Mouse (Mus musculus): ENCODE data around the gene Aldh16a1. TPM values are rescaled to one million over a fixed set of nuclear protein-coding genes. Genes with fewer than 3 reads are reported as not detected.

Aldh16a1 gene
- total and polyA plus RNA-seq, 2 experiments from 2014 or later: 22.8 to 40.1 TPM

GRCm38 (mm10) chr7:45196176-45196535, 41.8 kb upstream of the Aldh16a1 start:
- Histone ChIP-seq H3K4me3 (ENCODE audit: low read depth, low read length) (no peak overlapping the region), H3K9me3 (replicated peaks; ENCODE audit: control insufficient read depth, low read length) (no peaks in the 10 kb centered on the region), H3K4me1 (ENCODE audit: control insufficient read depth, insufficient read depth) (peaks cover 7% of the 10 kb centered on the region; the same call in 1 of the 2 replicates), H3K27me3 (ENCODE audit: control insufficient read depth, insufficient read depth, low read length) (peaks cover 4% of the 10 kb centered on the region; the same call in 1 of the 2 replicates), H3K27ac (ENCODE audit: low read depth) (no peak overlapping the region), H3K36me3 (replicated peaks; ENCODE audit: control insufficient read depth, insufficient read depth, low read length) (no peaks in the 10 kb centered on the region), H3K9ac (replicated peaks; ENCODE audit: low read depth, low read length) (no peak overlapping the region), H3K4me2 (ENCODE audit: low read depth, low read length) (no peak overlapping the region)
- TF ChIP-seq EP300 (IDR thresholded peaks at IDR 0.05; ENCODE audit: low read depth) (no peak), CTCF (IDR thresholded peaks at IDR 0.05; ENCODE audit: low read depth) (no peak)
- ATAC-seq (ENCODE audit: insufficient read depth, low read depth) (no peak), DNase-seq (ENCODE audit: low spot score) (no peak)
- 81% methylated on average over 4 of the region's 4 CpGs for WGBS

- H3K4me2 ChIP-seq (ENCODE audit: low read depth, low read length): no peak overlapping the region
- no peak overlapping the region for H3K9ac ChIP-seq (replicated peaks; ENCODE audit: low read depth, low read length)
- no peak for TF ChIP-seq EP300 (IDR thresholded peaks at IDR 0.05; ENCODE audit: low read depth)
- no peak for TF ChIP-seq CTCF (IDR thresholded peaks at IDR 0.05; ENCODE audit: low read depth)
- H3K36me3 ChIP-seq (replicated peaks; ENCODE audit: control insufficient read depth, insufficient read depth, low read length): no peaks in the 10 kb centered on the region
- H3K27me3 ChIP-seq (ENCODE audit: control insufficient read depth, insufficient read depth, low read length): peaks cover 4% of the 10 kb centered on the region; the same call in 1 of the 2 replicates
- H3K4me3 ChIP-seq (ENCODE audit: low read depth, low read length): no peak overlapping the region
- H3K27ac ChIP-seq (ENCODE audit: low read depth): no peak overlapping the region
- whole genome bisulfite sequencing: 50% methylated on average over 13 of the region's 13 CpGs
- no peak for ATAC-seq (ENCODE audit: insufficient read depth, low read depth)
- peaks cover 7% of the 10 kb centered on the region; the same call in 1 of the 2 replicates for H3K4me1 ChIP-seq (ENCODE audit: control insufficient read depth, insufficient read depth)
- DNase-seq (ENCODE audit: low spot score): no peak
- no peaks in the 10 kb centered on the region for H3K9me3 ChIP-seq (replicated peaks; ENCODE audit: control insufficient read depth, low read length)
These were observed 41.2 kb upstream of the Aldh16a1 start for GRCm38 (mm10) chr7:45195341-45196175.

DNA sequence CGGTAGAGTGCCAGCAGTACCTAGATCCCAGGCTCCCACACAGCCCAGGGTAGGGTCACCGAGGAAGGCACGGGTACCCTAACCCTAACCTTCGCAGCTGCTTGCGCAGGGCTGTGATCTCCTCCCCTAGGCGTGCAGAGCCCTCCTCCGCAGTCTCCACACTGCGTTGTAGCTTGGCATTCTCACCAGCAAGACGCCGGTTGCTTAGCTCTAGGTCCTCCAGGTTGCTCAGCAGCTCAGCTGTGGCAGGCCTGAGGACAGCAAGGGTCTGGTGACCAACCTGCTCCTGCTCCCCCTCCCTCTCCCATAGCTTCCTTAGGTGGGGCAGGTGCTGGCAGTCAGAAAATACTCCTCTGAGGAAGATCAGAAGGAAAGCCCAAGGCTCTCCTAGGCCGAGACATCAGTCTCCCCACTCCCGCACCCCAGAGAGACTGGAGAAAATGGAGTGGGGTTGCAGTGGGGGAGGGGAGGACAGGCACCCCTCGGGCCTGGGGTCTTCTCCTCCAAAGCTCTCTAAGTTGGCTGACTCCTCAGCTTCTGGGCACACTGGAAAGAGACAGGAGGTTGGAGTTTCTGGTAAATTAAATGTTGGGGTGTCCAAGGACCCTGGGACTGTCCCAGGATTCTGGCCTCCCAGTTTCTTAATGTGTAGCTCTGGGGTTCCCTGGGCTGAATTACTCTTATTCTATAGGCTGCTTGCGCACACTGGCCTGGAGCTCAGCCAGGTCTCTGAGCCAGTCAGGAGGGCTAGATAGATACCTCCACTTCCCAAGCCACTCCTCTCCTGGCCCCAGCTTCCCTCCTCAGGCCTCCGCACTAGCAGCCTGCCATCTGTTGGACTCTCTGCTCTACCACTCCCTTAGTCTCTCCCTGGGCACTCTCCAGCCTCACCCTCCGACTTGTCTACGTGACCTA, 39.7 kb upstream of the Aldh16a1 start:
- no peak overlapping the region for H3K9ac ChIP-seq (replicated peaks; ENCODE audit: low read depth, low read length)
- DNase-seq (ENCODE audit: low spot score) (no peak), ATAC-seq (ENCODE audit: insufficient read depth, low read depth) (no peak)
- no peak overlapping the region for H3K4me3 ChIP-seq (ENCODE audit: low read depth, low read length)
- no peaks in the 10 kb centered on the region for H3K9me3 ChIP-seq (replicated peaks; ENCODE audit: control insufficient read depth, low read length)
- no peak for TF ChIP-seq CTCF (IDR thresholded peaks at IDR 0.05; ENCODE audit: low read depth)
- TF ChIP-seq EP300 (IDR thresholded peaks at IDR 0.05; ENCODE audit: low read depth): no peak
- H3K27me3 ChIP-seq (ENCODE audit: control insufficient read depth, insufficient read depth, low read length): peaks cover 12% of the 10 kb centered on the region; the same call in 1 of the 2 replicates
- H3K4me2 ChIP-seq (ENCODE audit: low read depth, low read length): no peak overlapping the region
- no peak overlapping the region for H3K27ac ChIP-seq (ENCODE audit: low read depth)
- H3K36me3 ChIP-seq (replicated peaks; ENCODE audit: control insufficient read depth, insufficient read depth, low read length): no peaks in the 10 kb centered on the region
- H3K4me1 ChIP-seq (ENCODE audit: control insufficient read depth, insufficient read depth): peaks cover 7% of the 10 kb centered on the region; the same call in 1 of the 2 replicates
- 76% methylated on average over 17 of the region's 17 CpGs for WGBS

- no peak for DNase-seq (ENCODE audit: low spot score)
- no peak for ATAC-seq (ENCODE audit: insufficient read depth, low read depth)
- H3K9me3 ChIP-seq (replicated peaks; ENCODE audit: control insufficient read depth, low read length): no peaks in the 10 kb centered on the region
- H3K36me3 ChIP-seq (replicated peaks; ENCODE audit: control insufficient read depth, insufficient read depth, low read length): no peaks in the 10 kb centered on the region
- 57% methylated on average over 5 of the region's 5 CpGs for WGBS
- no peak for TF ChIP-seq CTCF (IDR thresholded peaks at IDR 0.05; ENCODE audit: low read depth)
- TF ChIP-seq EP300 (IDR thresholded peaks at IDR 0.05; ENCODE audit: low read depth): no peak
- H3K4me3 ChIP-seq (ENCODE audit: low read depth, low read length): no peak overlapping the region
- no peak overlapping the region for H3K4me2 ChIP-seq (ENCODE audit: low read depth, low read length)
- H3K27ac ChIP-seq (ENCODE audit: low read depth): no peak overlapping the region
- peaks cover 19% of the 10 kb centered on the region for H3K27me3 ChIP-seq (ENCODE audit: control insufficient read depth, insufficient read depth, low read length)
- peaks cover 7% of the 10 kb centered on the region; the same call in 1 of the 2 replicates for H3K4me1 ChIP-seq (ENCODE audit: control insufficient read depth, insufficient read depth)
- no peak overlapping the region for H3K9ac ChIP-seq (replicated peaks; ENCODE audit: low read depth, low read length)
These were observed 39.0 kb upstream of the Aldh16a1 start for GRCm38 (mm10) chr7:45193406-45193805.

DNA sequence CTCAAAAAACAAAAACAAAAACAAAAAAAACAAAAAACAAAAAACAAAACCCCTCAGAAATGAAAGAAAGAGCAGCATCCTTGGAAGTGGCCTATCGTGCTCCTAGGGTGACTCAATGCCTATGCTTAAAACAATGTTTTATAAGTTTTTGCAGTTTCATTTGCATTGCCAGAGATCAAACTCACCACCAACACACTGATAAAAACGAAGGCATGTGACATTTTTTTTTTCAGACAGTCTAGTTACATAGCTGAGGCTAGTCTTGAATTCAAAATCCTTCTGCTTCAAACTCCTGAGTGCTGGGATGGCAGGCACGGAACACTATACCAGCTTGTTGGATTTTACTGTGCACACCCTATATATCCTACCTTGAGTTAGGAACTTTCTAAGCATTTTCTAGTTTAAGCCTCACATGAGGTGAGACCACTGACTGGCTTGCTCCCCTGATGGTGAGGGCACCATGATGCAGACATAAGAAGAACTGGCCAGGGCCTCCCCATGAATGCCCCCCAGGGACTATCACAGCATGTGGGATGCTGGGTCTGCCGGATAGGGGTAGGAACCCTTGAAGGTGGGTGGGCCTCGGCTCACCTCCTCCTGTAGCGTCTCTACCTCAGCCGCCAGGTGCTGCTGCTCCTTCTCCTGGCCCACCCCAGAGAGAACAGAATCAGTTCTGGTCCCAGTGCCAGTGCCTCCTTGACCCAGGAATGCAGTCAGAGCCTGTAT, 38.4 kb upstream of the Aldh16a1 start:
- no peak overlapping the region for H3K27ac ChIP-seq (ENCODE audit: low read depth)

More for the DNA sequence above, 38.4 kb upstream of the Aldh16a1 start:
- DNase-seq (ENCODE audit: low spot score) (no peak), ATAC-seq (ENCODE audit: insufficient read depth, low read depth) (no peak)
- no peak overlapping the region for H3K4me2 ChIP-seq (ENCODE audit: low read depth, low read length)
- H3K36me3 ChIP-seq (replicated peaks; ENCODE audit: control insufficient read depth, insufficient read depth, low read length): no peaks in the 10 kb centered on the region
- no peak overlapping the region for H3K9ac ChIP-seq (replicated peaks; ENCODE audit: low read depth, low read length)
- no peak for TF ChIP-seq EP300 (IDR thresholded peaks at IDR 0.05; ENCODE audit: low read depth)
- TF ChIP-seq CTCF (IDR thresholded peaks at IDR 0.05; ENCODE audit: low read depth): no peak
- no peaks in the 10 kb centered on the region for H3K9me3 ChIP-seq (replicated peaks; ENCODE audit: control insufficient read depth, low read length)
- whole genome bisulfite sequencing: 86% methylated on average over 7 of the region's 7 CpGs
- H3K4me3 ChIP-seq (ENCODE audit: low read depth, low read length): no peak overlapping the region
- peaks cover 21% of the 10 kb centered on the region for H3K27me3 ChIP-seq (ENCODE audit: control insufficient read depth, insufficient read depth, low read length)
- peaks cover 7% of the 10 kb centered on the region; the same call in 1 of the 2 replicates for H3K4me1 ChIP-seq (ENCODE audit: control insufficient read depth, insufficient read depth)

All from heart, postnatal 0 days (tissue).